Mouse (Mus musculus): ENCODE measurements around the gene Znrf2. TPM values are rescaled to one million over a fixed set of nuclear protein-coding genes. Genes with fewer than 3 reads are reported as not detected.

The Znrf2 gene
- polyA plus RNA-seq, 1 experiment from 2014 or later: 6.7 TPM

DNA sequence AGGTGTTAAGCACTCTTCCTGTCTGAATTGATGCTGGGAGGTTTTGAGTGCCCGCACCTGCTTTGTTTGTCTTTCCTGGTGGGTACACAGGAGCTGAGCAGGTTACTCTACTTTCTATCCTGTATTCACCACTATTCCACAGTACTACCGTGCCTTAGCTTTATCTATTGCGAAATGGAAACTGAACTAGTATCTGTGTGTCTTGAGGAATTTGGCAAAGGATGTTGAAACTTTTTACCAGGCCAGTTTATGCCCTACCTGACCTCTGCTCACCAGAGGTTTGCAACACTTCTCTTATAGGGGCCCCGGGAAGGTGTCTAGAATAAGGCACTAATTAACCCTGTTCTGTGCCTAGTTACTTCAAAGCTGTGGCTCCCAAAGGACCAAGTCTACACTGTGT, 27.6 kb upstream of the Znrf2 start:
- Histone ChIP-seq H3K27ac (no peak overlapping the region), H3K36me3 (ENCODE audit: insufficient read depth, low read length) (no peaks in the 10 kb centered on the region), H3K9me3 (replicated peaks; ENCODE audit: low read length) (no peaks in the 10 kb centered on the region), H3K4me2 (ENCODE audit: low read length) (no peak overlapping the region), H3K4me3 (replicated peaks; ENCODE audit: low read depth, low read length) (no peak overlapping the region), H3K27me3 (ENCODE audit: insufficient read depth, low read length) (no peaks in the 10 kb centered on the region), H3K4me1 (replicated peaks; ENCODE audit: insufficient read depth, low read length) (no peaks in the 10 kb centered on the region), H3K9ac (ENCODE audit: low read depth, low read length) (no peak overlapping the region)
- DNase-seq (ENCODE audit: low spot score): no peak
- 73% methylated on average over 4 of the region's 4 CpGs for WGBS
- no peak for TF ChIP-seq CTCF (IDR thresholded peaks at IDR 0.05; ENCODE audit: low read depth)
- ATAC-seq (replicated peaks; ENCODE audit: low FRiP score, low read depth): no peak

DNA sequence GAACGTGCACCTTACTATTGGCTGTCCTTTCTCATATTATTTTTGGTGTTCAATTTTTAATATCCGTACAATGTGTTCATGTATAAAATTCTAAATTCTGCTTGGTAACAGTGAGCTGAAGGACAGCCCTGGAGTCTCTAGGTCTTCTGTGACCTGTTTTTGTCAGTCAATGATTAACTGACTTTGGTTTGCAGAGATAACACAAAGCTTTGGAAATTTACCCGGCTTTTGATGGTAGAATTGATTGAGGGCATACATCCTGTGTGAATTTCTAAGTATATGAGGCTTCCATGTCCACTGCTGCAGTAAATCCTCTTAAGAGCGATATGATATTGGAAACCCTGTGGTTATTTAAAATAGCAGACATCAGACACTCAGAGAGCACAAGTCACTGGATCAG, 26.6 kb upstream of the Znrf2 start:
- no peak for ATAC-seq (replicated peaks; ENCODE audit: low FRiP score, low read depth)
- DNase-seq (ENCODE audit: low spot score): no peak
- no peak overlapping the region for H3K9ac ChIP-seq (ENCODE audit: low read depth, low read length)
- WGBS: 77% methylated on average over 4 of the region's 4 CpGs
- no peaks in the 10 kb centered on the region for H3K4me1 ChIP-seq (replicated peaks; ENCODE audit: insufficient read depth, low read length)
- TF ChIP-seq CTCF (IDR thresholded peaks at IDR 0.05; ENCODE audit: low read depth): no peak
- no peak overlapping the region for H3K4me3 ChIP-seq (replicated peaks; ENCODE audit: low read depth, low read length)
- no peak overlapping the region for H3K4me2 ChIP-seq (ENCODE audit: low read length)
- H3K27me3 ChIP-seq (ENCODE audit: insufficient read depth, low read length): no peaks in the 10 kb centered on the region
- H3K27ac ChIP-seq: no peak overlapping the region
- H3K9me3 ChIP-seq (replicated peaks; ENCODE audit: low read length): no peaks in the 10 kb centered on the region
- H3K36me3 ChIP-seq (ENCODE audit: insufficient read depth, low read length): no peaks in the 10 kb centered on the region

DNA sequence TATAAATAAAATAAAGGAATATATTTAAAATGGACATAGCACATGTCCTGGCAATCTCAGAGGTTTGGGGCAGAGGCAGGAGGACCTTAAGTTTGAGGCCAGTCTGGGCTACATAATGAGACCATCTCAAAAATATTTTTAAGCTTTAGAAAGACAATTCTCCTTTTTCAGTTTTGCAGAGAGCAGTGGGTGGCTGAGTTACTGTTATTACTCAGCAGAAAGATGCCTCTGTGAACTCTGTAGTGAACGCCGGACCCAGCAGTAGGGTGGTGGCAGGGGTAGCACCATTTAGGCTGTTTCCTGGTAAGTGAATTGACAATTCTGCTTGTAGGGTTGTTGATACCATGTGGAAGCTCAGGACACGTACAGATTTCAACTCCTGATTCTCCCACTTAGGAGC, 22.9 kb upstream of the Znrf2 start:
- no peak for TF ChIP-seq CTCF (IDR thresholded peaks at IDR 0.05; ENCODE audit: low read depth)
- Histone ChIP-seq H3K9me3 (replicated peaks; ENCODE audit: low read length) (peaks cover 3% of the 10 kb centered on the region; the same call in 1 of the 2 replicates), H3K27me3 (ENCODE audit: insufficient read depth, low read length) (no peaks in the 10 kb centered on the region), H3K36me3 (ENCODE audit: insufficient read depth, low read length) (no peaks in the 10 kb centered on the region), H3K27ac (no peak overlapping the region), H3K9ac (ENCODE audit: low read depth, low read length) (no peak overlapping the region), H3K4me1 (replicated peaks; ENCODE audit: insufficient read depth, low read length) (no peaks in the 10 kb centered on the region), H3K4me3 (replicated peaks; ENCODE audit: low read depth, low read length) (no peak overlapping the region), H3K4me2 (ENCODE audit: low read length) (no peak overlapping the region)
- 86% methylated on average over 3 of the region's 3 CpGs for WGBS
- ATAC-seq (replicated peaks; ENCODE audit: low FRiP score, low read depth) (no peak), DNase-seq (ENCODE audit: low spot score) (no peak)

DNA sequence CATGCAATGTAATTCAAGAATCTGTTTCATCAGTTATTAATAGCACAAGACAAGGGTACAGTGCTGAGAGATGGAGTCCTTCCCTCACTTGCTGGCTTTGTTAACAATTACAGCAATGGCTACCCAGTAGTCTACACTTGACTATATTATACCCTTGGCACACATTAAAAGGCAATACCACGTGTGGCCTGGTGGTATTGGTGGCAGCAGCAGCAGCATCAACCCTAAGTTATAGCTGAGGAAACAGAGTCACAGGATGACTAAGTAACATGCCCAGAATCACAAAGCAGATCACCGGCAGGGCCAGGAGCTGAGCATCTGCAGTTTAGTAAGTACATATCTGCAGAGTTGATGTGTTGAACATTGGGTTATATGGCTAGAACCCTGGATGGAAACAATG, 22.3 kb upstream of the Znrf2 start:
- Histone ChIP-seq H3K9me3 (replicated peaks; ENCODE audit: low read length) (peaks cover 6% of the 10 kb centered on the region; the same call in 1 of the 2 replicates), H3K27me3 (ENCODE audit: insufficient read depth, low read length) (no peaks in the 10 kb centered on the region), H3K4me3 (replicated peaks; ENCODE audit: low read depth, low read length) (no peak overlapping the region), H3K4me1 (replicated peaks; ENCODE audit: insufficient read depth, low read length) (no peaks in the 10 kb centered on the region), H3K4me2 (ENCODE audit: low read length) (no peak overlapping the region), H3K36me3 (ENCODE audit: insufficient read depth, low read length) (no peaks in the 10 kb centered on the region), H3K9ac (ENCODE audit: low read depth, low read length) (no peak overlapping the region), H3K27ac (no peak overlapping the region)
- WGBS: 64% methylated on average over 2 of the region's 2 CpGs
- TF ChIP-seq CTCF (IDR thresholded peaks at IDR 0.05; ENCODE audit: low read depth): no peak
- no peak for DNase-seq (ENCODE audit: low spot score)
- no peak for ATAC-seq (replicated peaks; ENCODE audit: low FRiP score, low read depth)

DNA sequence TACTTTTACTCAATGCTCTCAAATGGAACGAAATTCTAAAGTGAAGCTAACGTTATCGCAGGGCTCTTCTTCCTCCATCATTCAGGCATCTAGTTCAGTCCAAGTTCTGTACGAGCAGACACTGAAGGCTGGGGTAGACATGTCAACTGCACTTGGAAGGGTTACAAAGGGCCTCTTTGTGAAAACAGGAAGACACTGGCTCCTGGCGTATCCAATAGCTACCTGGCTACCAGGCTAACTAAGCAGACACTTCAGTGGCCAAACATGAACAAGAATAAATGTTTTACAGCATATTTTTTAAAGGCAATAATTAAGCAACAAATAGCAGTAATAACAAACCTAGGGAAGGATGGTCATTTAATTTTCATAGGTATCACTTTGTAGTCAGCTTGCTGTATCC, 21.7 kb upstream of the Znrf2 start:
- Histone ChIP-seq H3K9ac (ENCODE audit: low read depth, low read length) (no peak overlapping the region), H3K9me3 (replicated peaks; ENCODE audit: low read length) (peaks cover 6% of the 10 kb centered on the region; the same call in 1 of the 2 replicates), H3K4me2 (ENCODE audit: low read length) (no peak overlapping the region), H3K4me1 (replicated peaks; ENCODE audit: insufficient read depth, low read length) (no peaks in the 10 kb centered on the region), H3K27me3 (ENCODE audit: insufficient read depth, low read length) (no peaks in the 10 kb centered on the region), H3K4me3 (replicated peaks; ENCODE audit: low read depth, low read length) (no peak overlapping the region), H3K36me3 (ENCODE audit: insufficient read depth, low read length) (no peaks in the 10 kb centered on the region), H3K27ac (no peak overlapping the region)
- WGBS: 76% methylated on average over 5 of the region's 5 CpGs
- ATAC-seq (replicated peaks; ENCODE audit: low FRiP score, low read depth): no peak
- no peak for TF ChIP-seq CTCF (IDR thresholded peaks at IDR 0.05; ENCODE audit: low read depth)
- DNase-seq (ENCODE audit: low spot score): no peak

DNA sequence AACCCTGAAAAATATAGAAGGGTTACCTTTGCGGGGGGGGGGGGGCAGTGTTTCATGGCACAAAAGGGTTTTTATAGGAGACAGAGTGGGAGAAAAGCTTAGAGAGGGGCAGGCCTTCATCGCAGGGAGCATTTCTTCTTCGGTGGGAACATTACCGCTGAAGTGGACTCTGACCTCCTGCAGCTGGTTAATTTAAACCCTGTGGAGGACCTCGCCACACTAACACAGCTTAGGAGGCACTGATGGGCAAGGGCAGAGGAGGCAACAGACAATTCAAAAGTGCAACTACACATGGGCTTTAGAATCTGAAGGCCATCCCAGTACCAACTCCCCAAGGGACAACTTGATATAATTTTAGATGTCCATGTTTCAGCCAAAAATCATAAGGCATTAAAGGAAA, 20.7 kb upstream of the Znrf2 start:
- DNase-seq (ENCODE audit: low spot score): no peak
- Histone ChIP-seq H3K4me1 (replicated peaks; ENCODE audit: insufficient read depth, low read length) (no peaks in the 10 kb centered on the region), H3K9ac (ENCODE audit: low read depth, low read length) (no peak overlapping the region), H3K27me3 (ENCODE audit: insufficient read depth, low read length) (no peaks in the 10 kb centered on the region), H3K4me3 (replicated peaks; ENCODE audit: low read depth, low read length) (no peak overlapping the region), H3K9me3 (replicated peaks; ENCODE audit: low read length) (peaks cover 6% of the 10 kb centered on the region; the same call in 1 of the 2 replicates), H3K27ac (peak overlapping the region; percentile 47; the same call in 1 of the 2 replicates), H3K36me3 (ENCODE audit: insufficient read depth, low read length) (no peaks in the 10 kb centered on the region), H3K4me2 (ENCODE audit: low read length) (no peak overlapping the region)
- 58% methylated on average over 5 of the region's 5 CpGs for WGBS
- no peak for TF ChIP-seq CTCF (IDR thresholded peaks at IDR 0.05; ENCODE audit: low read depth)
- 0 out of 2 replicates have a peak, but pooled peaks have one; percentile 54 for ATAC-seq (replicated peaks; ENCODE audit: low FRiP score, low read depth)

DNA sequence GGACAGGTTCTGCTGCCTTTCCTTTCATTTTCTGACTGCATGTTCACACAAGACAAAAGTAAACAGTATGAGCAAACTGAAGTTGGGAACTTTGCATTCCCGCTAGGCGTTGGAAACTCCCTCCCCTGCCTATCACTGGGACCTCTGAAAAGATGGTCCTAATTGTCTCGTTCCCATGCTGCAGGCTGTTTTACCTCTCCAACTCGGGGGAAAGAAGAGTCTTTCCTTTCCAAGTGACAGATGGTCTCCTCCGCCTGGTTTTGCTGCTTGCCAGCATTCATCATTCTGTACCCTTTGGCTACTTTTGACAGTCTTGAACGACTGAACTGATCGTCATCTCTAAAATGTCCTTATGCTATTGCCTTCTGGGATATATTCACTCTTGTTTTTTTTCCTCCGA, 14.4 kb upstream of the Znrf2 start:
- peaks cover 6% of the 10 kb centered on the region; the same call in 1 of the 2 replicates for H3K9me3 ChIP-seq (replicated peaks; ENCODE audit: low read length)
- no peaks in the 10 kb centered on the region for H3K27me3 ChIP-seq (ENCODE audit: insufficient read depth, low read length)
- H3K4me1 ChIP-seq (replicated peaks; ENCODE audit: insufficient read depth, low read length): no peaks in the 10 kb centered on the region
- DNase-seq (ENCODE audit: low spot score): no peak
- H3K27ac ChIP-seq: no peak overlapping the region
- no peak for ATAC-seq (replicated peaks; ENCODE audit: low FRiP score, low read depth)
- H3K9ac ChIP-seq (ENCODE audit: low read depth, low read length): no peak overlapping the region
- no peak for TF ChIP-seq CTCF (IDR thresholded peaks at IDR 0.05; ENCODE audit: low read depth)
- no peak overlapping the region for H3K4me3 ChIP-seq (replicated peaks; ENCODE audit: low read depth, low read length)
- 43% methylated on average over 8 of the region's 8 CpGs for whole genome bisulfite sequencing
- H3K36me3 ChIP-seq (ENCODE audit: insufficient read depth, low read length): no peaks in the 10 kb centered on the region
- no peak overlapping the region for H3K4me2 ChIP-seq (ENCODE audit: low read length)
